Mouse (Mus musculus) kidney, postnatal 0 days (tissue): Measurements from ENCODE around the gene Eml6. TPM values are rescaled to one million over a fixed set of nuclear protein-coding genes. Genes with fewer than 3 reads are reported as not detected.
"Not testable (repeated sequence)": the region's sequence is repeated elsewhere in the genome, so short reads cannot be mapped to it uniquely, and the experiment has no call there.

Source experiments
- ATAC-seq: fragments of 200-750 bp; cut with Nextera tagmentation; replicated peaks from 2 replicates; pipeline ENCODE4 v1.8.0; 2017; ENCODE audit warnings: low read depth, moderate number of reproducible peaks, moderate TSS enrichment, moderate library complexity; ENCODE audit not compliant: low FRiP score
- DNase-seq: peaks from one replicate; pipeline ENCODE4 v3.0.0-alpha.2; 2016; ENCODE audit warnings: low spot score
- H3K27ac ChIP-seq: fragments of 300-500 bp; sonication (generic); 2 replicates; pipeline ENCODE4 v1.5.1; 2014; ENCODE audit warnings: mild to moderate bottlenecking
- H3K27me3 ChIP-seq: fragments of 300-500 bp; sonication (generic); 2 replicates; pipeline ENCODE4 v1.6.1; 2014; ENCODE audit warnings: low read length, mixed read lengths; ENCODE audit not compliant: insufficient read depth
- H3K36me3 ChIP-seq: fragments of 300-500 bp; sonication (generic); 2 replicates; pipeline ENCODE4 v1.6.1; 2014; ENCODE audit warnings: low read length, mixed read lengths; ENCODE audit not compliant: insufficient read depth
- H3K4me1 ChIP-seq: fragments of 300-500 bp; sonication (generic); replicated peaks from 2 replicates; pipeline ENCODE4 v1.6.1; 2014; ENCODE audit warnings: antibody characterized with exemption, low read length, mixed read lengths; ENCODE audit not compliant: insufficient read depth
- H3K4me2 ChIP-seq: fragments of 300-500 bp; sonication (generic); 2 replicates; pipeline ENCODE4 v1.6.1; 2014; ENCODE audit warnings: mild to moderate bottlenecking, low read length, moderate library complexity, mixed read lengths
- H3K4me3 ChIP-seq: fragments of 300-500 bp; sonication (generic); replicated peaks from 2 replicates; pipeline ENCODE4 v1.5.1; 2014; ENCODE audit warnings: low read depth, low read length
- H3K9ac ChIP-seq: fragments of 300-500 bp; sonication (generic); 2 replicates; pipeline ENCODE4 v1.6.1; 2014; ENCODE audit warnings: low read depth, low read length
- H3K9me3 ChIP-seq: fragments of 300-500 bp; sonication (generic); replicated peaks from 2 replicates; pipeline ENCODE4 v1.6.1; 2016; ENCODE audit warnings: low read length, inconsistent platforms, mixed read lengths
- CTCF ChIP-seq: IDR thresholded peaks from 2 replicates; pipeline ENCODE4 v1.5.1; 2016; ENCODE audit warnings: antibody characterized with exemption, low read depth, mild to moderate bottlenecking, moderate library complexity
- WGBS: fragments of 180-500 bp; shearing (Covaris S2); extraction: QIAGEN DNeasy Blood & Tissue Kit; methylation state at CpG from one replicate; pipeline ENCODE4 v1.1.7; 2014; 5-methylcytosine and 5-hydroxymethylcytosine counted together
- polyA plus RNA-seq: library from polyadenylated mRNA; unstranded; fragments of >200 nt; fragmentation: Nextera tagmentation; extraction: Ambion mirVana; gene quantifications from 2 replicates; pipeline ENCODE4 v1.2.1, GENCODE M21; 2015

Gene Eml6
- polyA plus RNA-seq, 1 experiment from 2014 or later = 1.2 TPM

DNA sequence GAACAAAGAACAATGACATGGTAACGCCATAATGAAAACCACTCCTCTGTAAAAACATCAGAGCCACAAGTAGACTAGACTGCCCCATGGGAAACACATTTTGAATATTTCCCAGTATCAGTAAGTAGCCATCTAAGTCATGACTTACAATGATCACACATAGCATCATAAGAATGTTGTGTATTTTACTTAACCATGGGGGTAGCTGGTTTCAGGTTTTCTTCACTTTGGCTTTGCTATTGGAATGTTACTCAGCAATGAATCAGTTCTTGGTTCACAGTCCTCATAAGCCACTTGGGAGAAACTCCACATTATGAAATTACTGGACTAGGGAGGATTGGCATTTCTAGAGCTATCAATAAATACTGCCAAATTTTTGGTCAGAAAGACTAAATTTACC lies 141.5 kb downstream of the Eml6 start:
- DNase-seq (no peak), ATAC-seq (no peak)
- whole genome bisulfite sequencing = 65% methylated on average over 1 of the region's 1 CpGs
- Histone ChIP-seq H3K36me3 (no peaks in the 10 kb centered on the region), H3K9ac (no peak overlapping the region), H3K9me3 (no peaks in the 10 kb centered on the region), H3K4me3 (no peak overlapping the region), H3K4me1 (no peaks in the 10 kb centered on the region), H3K27me3 (no peaks in the 10 kb centered on the region), H3K27ac (no peak overlapping the region), H3K4me2 (no peak overlapping the region)
- TF ChIP-seq CTCF = no peak

DNA sequence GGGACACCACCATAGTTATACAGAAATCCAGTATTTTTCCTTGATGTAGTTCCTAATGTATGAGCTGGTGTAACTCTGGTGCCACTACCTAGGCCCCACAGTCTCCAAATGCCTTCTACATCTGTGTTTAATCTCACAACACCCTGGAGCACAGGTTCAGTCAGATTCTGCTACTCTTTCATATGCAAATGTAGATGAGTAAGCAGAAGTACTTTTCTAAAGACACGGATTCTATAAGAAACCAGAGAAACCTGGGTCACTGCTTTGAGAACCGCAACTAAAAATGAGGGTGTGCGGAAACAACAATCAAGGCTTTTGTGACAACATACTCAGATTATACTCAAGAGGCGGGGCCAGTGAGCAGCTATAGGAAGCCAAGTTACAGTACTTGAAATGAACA lies 142.8 kb downstream of the Eml6 start:
- 80% methylated on average over 4 of the region's 4 CpGs for WGBS
- H3K27me3 ChIP-seq = no peaks in the 10 kb centered on the region
- H3K9me3 ChIP-seq = no peaks in the 10 kb centered on the region
- no peak overlapping the region for H3K4me2 ChIP-seq
- no peak overlapping the region for H3K4me3 ChIP-seq
- H3K9ac ChIP-seq = no peak overlapping the region
- H3K27ac ChIP-seq = no peak overlapping the region
- no peak for DNase-seq
- H3K36me3 ChIP-seq = no peaks in the 10 kb centered on the region
- TF ChIP-seq CTCF = no peak
- no peak for ATAC-seq
- H3K4me1 ChIP-seq = no peaks in the 10 kb centered on the region

DNA sequence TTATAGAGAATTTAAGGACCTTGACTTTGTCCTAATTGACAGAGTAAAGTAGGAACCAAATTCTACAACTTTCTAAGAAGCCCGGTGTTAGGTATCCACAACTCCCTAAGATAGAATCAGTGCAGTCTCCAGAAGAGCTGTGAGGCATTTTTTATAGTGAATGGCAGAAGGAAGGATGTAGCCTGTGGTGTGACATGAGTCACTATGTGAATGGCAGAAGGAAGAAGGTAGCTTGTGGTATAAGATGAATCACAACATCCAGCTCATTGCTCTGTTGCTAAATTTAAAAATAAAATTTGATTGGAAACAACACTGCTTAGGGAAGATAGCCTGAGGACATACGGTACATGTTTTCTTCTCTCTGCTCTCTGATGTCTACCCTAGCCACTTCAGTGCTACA lies 146.2 kb downstream of the Eml6 start:
- Histone ChIP-seq H3K9ac (no peak overlapping the region), H3K27ac (no peak overlapping the region), H3K27me3 (no peaks in the 10 kb centered on the region), H3K9me3 (no peaks in the 10 kb centered on the region), H3K4me1 (no peaks in the 10 kb centered on the region), H3K4me3 (no peak overlapping the region), H3K4me2 (no peak overlapping the region), H3K36me3 (no peaks in the 10 kb centered on the region)
- no peak for DNase-seq
- ATAC-seq = no peak
- TF ChIP-seq CTCF = no peak
- 81% methylated on average over 2 of the region's 2 CpGs for WGBS

GRCm38 (mm10) chr11:29877981-29878380 lies 147.9 kb downstream of the Eml6 start:
- H3K36me3 ChIP-seq = no peaks in the 10 kb centered on the region
- H3K4me1 ChIP-seq = no peaks in the 10 kb centered on the region
- H3K9me3 ChIP-seq = no peaks in the 10 kb centered on the region
- H3K27ac ChIP-seq = no peak overlapping the region
- ATAC-seq = no peak
- H3K4me2 ChIP-seq = no peak overlapping the region
- DNase-seq = no peak
- TF ChIP-seq CTCF = no peak
- 96% methylated on average over 1 of the region's 1 CpGs for WGBS
- no peak overlapping the region for H3K4me3 ChIP-seq
- no peak overlapping the region for H3K9ac ChIP-seq
- H3K27me3 ChIP-seq = no peaks in the 10 kb centered on the region

DNA sequence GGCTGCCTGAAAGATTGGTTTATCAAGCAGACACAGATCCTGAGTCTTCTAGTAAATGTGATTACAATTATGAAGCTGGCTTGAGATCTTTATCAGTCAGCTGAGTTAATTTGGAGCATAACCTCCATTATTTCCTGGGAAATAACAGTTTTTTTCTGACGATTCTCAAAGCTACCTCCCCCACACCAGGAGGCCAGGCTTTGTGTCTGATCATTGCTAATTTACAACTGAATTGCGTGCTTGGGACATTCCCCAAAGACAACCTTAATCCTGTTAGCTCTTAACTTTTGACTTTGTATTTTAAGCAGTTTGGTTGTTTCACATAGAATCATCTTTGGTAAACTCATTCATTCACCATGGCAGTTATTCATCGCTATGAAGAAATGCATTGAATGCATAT lies 148.6 kb downstream of the Eml6 start:
- Histone ChIP-seq H3K4me2 (no peak overlapping the region), H3K36me3 (no peaks in the 10 kb centered on the region), H3K4me1 (no peaks in the 10 kb centered on the region), H3K4me3 (no peak overlapping the region), H3K27me3 (no peaks in the 10 kb centered on the region), H3K27ac (no peak overlapping the region), H3K9me3 (no peaks in the 10 kb centered on the region), H3K9ac (no peak overlapping the region)
- no peak for TF ChIP-seq CTCF
- no peak for ATAC-seq
- DNase-seq = no peak
- WGBS = 62% methylated on average over 3 of the region's 3 CpGs

- not testable (repeated sequence) for H3K4me3 ChIP-seq, H3K9ac ChIP-seq, DNase-seq, H3K27ac ChIP-seq, H3K36me3 ChIP-seq, H3K27me3 ChIP-seq, H3K4me1 ChIP-seq, H3K9me3 ChIP-seq, ATAC-seq, H3K4me2 ChIP-seq
- 90% methylated on average over 1 of the region's 1 CpGs for WGBS
Measured at GRCm38 (mm10) chr11:29874781-29875180, 151.1 kb downstream of the Eml6 start.

DNA sequence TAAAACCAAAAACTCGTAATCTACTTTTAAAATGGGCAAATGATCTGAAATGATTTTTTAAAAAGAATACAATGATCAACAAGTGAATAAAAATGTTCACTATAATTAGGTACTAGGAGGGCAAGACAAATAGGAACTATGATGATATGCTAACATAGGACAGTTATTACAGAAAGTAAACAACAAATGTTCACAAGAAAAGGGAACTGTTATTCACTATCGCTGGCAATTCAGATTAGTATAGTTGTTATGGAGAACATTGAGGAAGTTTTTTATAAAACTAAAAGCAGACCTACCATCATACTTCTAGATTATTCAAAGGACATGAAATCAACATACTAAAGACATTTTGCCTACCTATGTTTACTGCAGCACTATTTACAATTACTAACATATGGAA lies 155.7 kb downstream of the Eml6 start:
- ATAC-seq = no peak
- DNase-seq = no peak
- no peak overlapping the region for H3K9ac ChIP-seq
- 91% methylated on average over 2 of the region's 2 CpGs for WGBS
- H3K4me2 ChIP-seq = no peak overlapping the region
- no peaks in the 10 kb centered on the region for H3K4me1 ChIP-seq
- H3K27me3 ChIP-seq = no peaks in the 10 kb centered on the region
- H3K4me3 ChIP-seq = no peak overlapping the region
- TF ChIP-seq CTCF = no peak
- no peaks in the 10 kb centered on the region for H3K36me3 ChIP-seq
- no peaks in the 10 kb centered on the region; the same call in 1 of the 2 replicates for H3K9me3 ChIP-seq
- no peak overlapping the region for H3K27ac ChIP-seq
